Mouse (Mus musculus): ENCODE measurements around the gene 4933402J07Rik. TPM values are rescaled to one million over a fixed set of nuclear protein-coding genes. Genes with fewer than 3 reads are reported as not detected.

Gene 4933402J07Rik
- total RNA-seq (2023) = not detected

GRCm38 (mm10) chr8:87563553-87563952 lies at the start of gene 4933402J07Rik:
Gene 4933402J07Rik, plus strand, starts transcription at chr8:87563853.

Other genes starting within 250 kb of the 4933402J07Rik start
- not detected for gene Cbln1, start 91.2 kb upstream of the 4933402J07Rik start, total RNA-seq (2023)